Mouse (Mus musculus) limb, embryonic 12.5 days (tissue): ENCODE data around the gene Slco3a1. TPM values are rescaled to one million over a fixed set of nuclear protein-coding genes. Genes with fewer than 3 reads are reported as not detected.

Source experiments
- ATAC-seq: fragments of 200-750 bp; cut with Nextera tagmentation; 2 replicates; pipeline ENCODE4 v1.8.0; 2017; ENCODE audit warnings: low read depth, moderate TSS enrichment; ENCODE audit not compliant: insufficient number of reproducible peaks, insufficient read depth, low FRiP score, low TSS enrichment
- H3K27ac ChIP-seq: fragments of 300-500 bp; sonication (generic); 2 replicates; pipeline ENCODE4 v1.5.1; 2016; ENCODE audit warnings: mild to moderate bottlenecking, moderate library complexity
- H3K27me3 ChIP-seq: fragments of 300-500 bp; sonication (generic); 2 replicates; pipeline ENCODE4 v1.6.1; 2016; ENCODE audit warnings: mild to moderate bottlenecking, moderate library complexity
- H3K36me3 ChIP-seq: fragments of 300-500 bp; sonication (generic); 2 replicates; pipeline ENCODE4 v1.6.1; 2016; ENCODE audit warnings: mild to moderate bottlenecking, moderate library complexity
- H3K4me1 ChIP-seq: fragments of 300-500 bp; sonication (generic); replicated peaks from 2 replicates; pipeline ENCODE4 v1.6.1; 2016
- H3K4me2 ChIP-seq: fragments of 300-500 bp; sonication (generic); 2 replicates; pipeline ENCODE4 v1.6.1; 2016; ENCODE audit warnings: mild to moderate bottlenecking, moderate library complexity
- H3K4me3 ChIP-seq: fragments of 300-500 bp; sonication (generic); replicated peaks from 2 replicates; pipeline ENCODE4 v1.5.1; 2016; ENCODE audit warnings: mild to moderate bottlenecking
- H3K9ac ChIP-seq: fragments of 300-500 bp; sonication (generic); replicated peaks from 2 replicates; pipeline ENCODE4 v1.6.1; 2016; ENCODE audit warnings: mild to moderate bottlenecking, moderate library complexity
- H3K9me3 ChIP-seq: fragments of 300-500 bp; sonication (generic); 2 replicates; pipeline ENCODE4 v1.6.1; 2016; ENCODE audit warnings: mild to moderate bottlenecking, moderate library complexity
- WGBS: fragments of 180-500 bp; shearing (Covaris S2); methylation state at CpG from one replicate; pipeline ENCODE4 v1.1.7; 2016; 5-methylcytosine and 5-hydroxymethylcytosine counted together
- polyA plus RNA-seq: library from polyadenylated mRNA; unstranded; fragments of >200 nt; fragmentation: Nextera tagmentation; extraction: Ambion mirVana; gene quantifications from 2 replicates; pipeline ENCODE4 v1.2.1, GENCODE M21; 2016

Gene Slco3a1
- polyA plus RNA-seq, 1 experiment from 2014 or later: 8.2 TPM

DNA sequence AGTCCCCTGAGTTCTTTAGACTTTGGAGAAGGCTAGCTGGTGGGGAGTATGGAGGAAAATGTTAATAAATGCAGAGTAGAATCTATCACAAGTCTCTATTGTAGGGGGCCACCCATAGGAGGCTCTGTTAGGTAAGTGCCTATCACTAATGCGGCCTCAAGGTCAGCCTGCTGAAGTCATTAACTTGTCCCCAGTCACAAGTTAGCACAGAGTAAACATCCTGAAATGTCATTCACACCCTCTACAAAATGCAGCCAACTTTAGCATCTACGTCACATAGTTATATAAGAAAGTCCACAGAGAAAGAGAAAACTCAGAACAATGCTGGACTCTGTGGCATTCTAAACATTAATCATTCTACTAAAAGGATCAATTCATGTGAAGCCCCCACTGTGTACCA, 173.5 kb downstream of the Slco3a1 start:
- Histone ChIP-seq H3K9ac (no peak overlapping the region), H3K36me3 (no peaks in the 10 kb centered on the region), H3K4me2 (no peak overlapping the region), H3K4me3 (no peak overlapping the region), H3K9me3 (no peaks in the 10 kb centered on the region), H3K27ac (no peak overlapping the region), H3K27me3 (peaks cover 41% of the 10 kb centered on the region), H3K4me1 (peaks cover 6% of the 10 kb centered on the region)
- 74% methylated on average over 2 of the region's 2 CpGs for WGBS
- no peak for ATAC-seq

- Histone ChIP-seq H3K4me2 (peak overlapping the region; percentile 31), H3K27ac (no peak overlapping the region), H3K9ac (no peak overlapping the region), H3K36me3 (no peaks in the 10 kb centered on the region), H3K4me1 (peaks cover 6% of the 10 kb centered on the region), H3K4me3 (no peak overlapping the region), H3K27me3 (peaks cover 43% of the 10 kb centered on the region), H3K9me3 (no peaks in the 10 kb centered on the region)
- ATAC-seq: no peak
- WGBS: 30% methylated on average over 10 of the region's 10 CpGs
Observed at GRCm38 (mm10) chr7:74377909-74378308, 176.7 kb downstream of the Slco3a1 start.

- Histone ChIP-seq H3K27me3 (peaks cover 39% of the 10 kb centered on the region), H3K36me3 (no peaks in the 10 kb centered on the region), H3K27ac (no peak overlapping the region), H3K4me2 (no peak overlapping the region), H3K9ac (no peak overlapping the region), H3K4me1 (peaks cover 15% of the 10 kb centered on the region), H3K4me3 (no peak overlapping the region), H3K9me3 (no peaks in the 10 kb centered on the region)
- 65% methylated on average over 12 of the region's 12 CpGs for WGBS
- ATAC-seq: no peak
Observed at GRCm38 (mm10) chr7:74376397-74377044, 178.1 kb downstream of the Slco3a1 start.

DNA sequence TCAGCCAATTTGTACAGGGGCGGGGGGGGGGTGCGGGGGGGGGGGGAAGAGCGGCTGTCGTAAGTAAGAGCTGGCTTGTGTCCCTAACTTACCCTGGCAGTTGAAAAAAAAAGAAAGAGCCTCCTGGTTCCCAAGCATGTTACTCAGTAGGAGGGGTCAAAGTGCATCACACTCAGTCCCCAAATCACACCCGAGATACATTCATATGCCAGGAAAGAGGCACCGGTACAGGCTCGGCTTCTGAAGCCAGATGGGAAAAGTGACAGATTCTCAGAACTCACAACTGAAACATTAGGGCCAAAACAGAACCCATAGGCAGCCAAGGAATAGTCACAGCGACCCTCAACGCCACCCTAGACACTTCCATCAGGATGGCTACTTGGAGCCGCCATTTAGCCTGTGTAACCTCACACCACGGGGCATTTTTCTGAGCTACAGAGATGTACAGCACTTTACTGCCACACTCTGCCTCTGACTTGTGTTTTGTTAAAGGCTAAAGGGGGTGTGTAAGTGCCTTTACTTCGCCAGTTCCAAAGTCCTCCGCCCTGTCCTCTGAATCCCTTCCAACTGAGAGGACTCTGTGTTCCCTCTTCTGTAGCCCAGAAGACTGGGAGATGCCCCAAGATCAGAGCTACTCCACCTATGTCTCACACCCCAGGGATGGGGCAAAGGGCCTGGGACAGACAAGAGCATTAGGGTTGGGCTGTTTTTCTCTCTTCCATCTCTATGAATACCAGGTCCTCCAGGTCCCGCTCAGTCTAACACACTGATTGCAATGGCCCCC, 179.2 kb downstream of the Slco3a1 start:
- 72% methylated on average over 14 of the region's 14 CpGs for WGBS
- Histone ChIP-seq H3K4me3 (no peak overlapping the region), H3K36me3 (no peaks in the 10 kb centered on the region), H3K4me1 (peaks cover 16% of the 10 kb centered on the region), H3K4me2 (no peak overlapping the region), H3K27ac (no peak overlapping the region), H3K27me3 (peaks cover 43% of the 10 kb centered on the region), H3K9ac (no peak overlapping the region), H3K9me3 (no peaks in the 10 kb centered on the region)
- ATAC-seq: no peak

DNA sequence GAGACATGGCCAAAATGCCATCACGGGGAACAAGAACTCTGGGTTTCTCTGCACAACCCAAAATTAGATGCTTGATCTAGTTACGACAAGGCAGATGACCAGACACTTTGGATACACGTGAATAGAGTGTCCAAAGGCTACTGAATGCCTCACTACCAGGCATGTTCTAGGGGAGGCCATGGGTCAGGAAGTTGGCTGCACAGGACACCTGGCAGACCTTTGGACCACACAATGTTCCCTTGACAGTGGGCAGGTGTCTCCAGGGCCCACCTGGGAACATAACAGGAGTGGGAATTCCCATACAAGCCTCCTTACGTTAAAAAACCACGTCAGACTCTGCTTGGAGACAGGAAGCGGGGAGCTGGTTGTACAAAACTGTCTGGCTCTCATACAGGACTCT, 181.5 kb downstream of the Slco3a1 start:
- 87% methylated on average over 6 of the region's 6 CpGs for WGBS
- peaks cover 16% of the 10 kb centered on the region for H3K4me1 ChIP-seq
- no peak overlapping the region for H3K27ac ChIP-seq
- H3K4me3 ChIP-seq: no peak overlapping the region
- no peaks in the 10 kb centered on the region for H3K9me3 ChIP-seq
- H3K27me3 ChIP-seq: peaks cover 38% of the 10 kb centered on the region
- no peaks in the 10 kb centered on the region for H3K36me3 ChIP-seq
- no peak overlapping the region for H3K9ac ChIP-seq
- no peak overlapping the region for H3K4me2 ChIP-seq
- no peak for ATAC-seq

GRCm38 (mm10) chr7:74372141-74372582, 182.4 kb downstream of the Slco3a1 start:
- WGBS: 7% methylated on average over 6 of the region's 6 CpGs
- no peak for ATAC-seq
- no peak overlapping the region for H3K27ac ChIP-seq
- peaks cover 11% of the 10 kb centered on the region; the same call in 1 of the 2 replicates for H3K4me1 ChIP-seq
- H3K36me3 ChIP-seq: no peaks in the 10 kb centered on the region
- no peaks in the 10 kb centered on the region for H3K9me3 ChIP-seq
- no peak overlapping the region for H3K4me2 ChIP-seq
- H3K27me3 ChIP-seq: peaks cover 33% of the 10 kb centered on the region
- H3K9ac ChIP-seq: no peak overlapping the region
- H3K4me3 ChIP-seq: no peak overlapping the region

GRCm38 (mm10) chr7:74371656-74372055, 182.9 kb downstream of the Slco3a1 start:
- H3K4me1 ChIP-seq: peaks cover 11% of the 10 kb centered on the region; the same call in 1 of the 2 replicates
- H3K9me3 ChIP-seq: no peaks in the 10 kb centered on the region
- no peak overlapping the region for H3K9ac ChIP-seq
- no peak overlapping the region for H3K4me2 ChIP-seq
- 21% methylated on average over 2 of the region's 2 CpGs for WGBS
- no peak overlapping the region for H3K27ac ChIP-seq
- H3K36me3 ChIP-seq: no peaks in the 10 kb centered on the region
- no peak for ATAC-seq
- peaks cover 28% of the 10 kb centered on the region for H3K27me3 ChIP-seq
- no peak overlapping the region for H3K4me3 ChIP-seq

DNA sequence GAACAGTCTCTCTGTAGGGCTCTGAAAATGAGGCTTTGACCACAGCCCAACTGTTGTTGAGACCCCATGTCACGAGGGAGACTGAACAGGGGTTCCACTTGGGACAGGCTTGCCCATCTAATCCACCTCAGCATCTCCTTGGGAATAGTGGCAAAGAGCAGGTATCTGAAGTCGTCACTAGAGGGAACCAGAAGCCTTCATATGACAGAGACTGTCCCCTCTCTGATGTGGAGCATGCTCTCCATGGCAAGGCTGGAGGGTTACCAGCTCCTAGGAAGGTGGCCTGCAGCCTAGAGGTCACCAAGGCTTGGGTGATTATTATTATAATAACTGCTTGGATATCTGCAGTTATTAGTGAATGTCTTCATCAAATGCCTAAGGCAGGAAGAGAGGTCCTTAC, 183.4 kb downstream of the Slco3a1 start:
- Histone ChIP-seq H3K4me2 (no peak overlapping the region), H3K4me3 (no peak overlapping the region), H3K9ac (no peak overlapping the region), H3K27ac (no peak overlapping the region), H3K9me3 (no peaks in the 10 kb centered on the region), H3K4me1 (peaks cover 11% of the 10 kb centered on the region; the same call in 1 of the 2 replicates), H3K27me3 (peaks cover 26% of the 10 kb centered on the region), H3K36me3 (no peaks in the 10 kb centered on the region)
- no peak for ATAC-seq
- WGBS: 22% methylated on average over 2 of the region's 2 CpGs

DNA sequence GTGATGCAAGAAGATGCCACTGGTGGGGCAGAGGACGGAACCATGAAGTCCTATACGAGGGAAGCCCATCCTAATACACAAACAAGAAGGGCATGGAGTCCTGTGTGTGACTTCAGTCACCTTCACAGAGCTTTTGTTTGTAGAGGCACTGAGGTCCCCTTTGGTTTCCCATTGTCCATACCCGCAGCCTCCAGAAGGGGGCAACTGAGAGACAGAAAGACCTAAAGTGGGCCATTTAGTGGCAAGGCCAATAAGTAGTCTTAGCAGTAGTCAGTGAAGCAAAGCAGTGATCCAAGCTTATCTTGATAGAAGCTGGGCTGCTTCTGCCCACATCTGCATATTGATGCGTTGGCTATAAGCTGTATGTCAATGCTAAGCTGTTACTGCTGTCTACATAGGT, 184.9 kb downstream of the Slco3a1 start:
- Histone ChIP-seq H3K27ac (no peak overlapping the region), H3K4me3 (no peak overlapping the region), H3K9ac (no peak overlapping the region), H3K4me1 (peaks cover 11% of the 10 kb centered on the region; the same call in 1 of the 2 replicates), H3K9me3 (no peaks in the 10 kb centered on the region), H3K36me3 (no peaks in the 10 kb centered on the region), H3K27me3 (peaks cover 14% of the 10 kb centered on the region; the same call in 1 of the 2 replicates), H3K4me2 (no peak overlapping the region)
- 60% methylated on average over 4 of the region's 4 CpGs for WGBS
- ATAC-seq: no peak

GRCm38 (mm10) chr7:74368256-74368980, 186.2 kb downstream of the Slco3a1 start:
- Histone ChIP-seq H3K4me1 (peaks cover 11% of the 10 kb centered on the region; the same call in 1 of the 2 replicates), H3K36me3 (no peaks in the 10 kb centered on the region), H3K4me3 (no peak overlapping the region), H3K9ac (no peak overlapping the region), H3K27ac (no peak overlapping the region), H3K9me3 (no peaks in the 10 kb centered on the region), H3K27me3 (peaks cover 13% of the 10 kb centered on the region; the same call in 1 of the 2 replicates), H3K4me2 (no peak overlapping the region)
- 83% methylated on average over 11 of the region's 11 CpGs for WGBS
- no peak for ATAC-seq

- H3K4me1 ChIP-seq: peaks cover 8% of the 10 kb centered on the region; the same call in 1 of the 2 replicates
- no peak for ATAC-seq
- no peak overlapping the region for H3K4me2 ChIP-seq
- H3K9me3 ChIP-seq: no peaks in the 10 kb centered on the region
- 36% methylated on average over 7 of the region's 7 CpGs for WGBS
- no peak overlapping the region for H3K27ac ChIP-seq
- peaks cover 13% of the 10 kb centered on the region; the same call in 1 of the 2 replicates for H3K27me3 ChIP-seq
- H3K9ac ChIP-seq: no peak overlapping the region
- H3K4me3 ChIP-seq: no peak overlapping the region
- no peaks in the 10 kb centered on the region for H3K36me3 ChIP-seq
Observed at GRCm38 (mm10) chr7:74367350-74367749, 187.2 kb downstream of the Slco3a1 start.
